Mouse (Mus musculus) neural tube, embryonic 13.5 days (tissue): Measurements from ENCODE around the gene Mmd2. TPM values are rescaled to one million over a fixed set of nuclear protein-coding genes. Genes with fewer than 3 reads are reported as not detected.

Source experiments
- ATAC-seq: fragments of 200-750 bp; cut with Nextera tagmentation; 2 replicates; pipeline ENCODE4 v1.8.0; 2017; ENCODE audit warnings: low read depth, mild to moderate bottlenecking, moderate TSS enrichment, moderate library complexity
- H3K27ac ChIP-seq: fragments of 300-500 bp; sonication (generic); replicated peaks from 2 replicates; pipeline ENCODE4 v1.5.1; 2015; ENCODE audit warnings: moderate library complexity, mild to moderate bottlenecking, inconsistent platforms
- H3K27me3 ChIP-seq: fragments of 300-500 bp; sonication (generic); 2 replicates; pipeline ENCODE4 v1.6.1; 2015; ENCODE audit warnings: mild to moderate bottlenecking, inconsistent platforms
- H3K36me3 ChIP-seq: fragments of 300-500 bp; sonication (generic); 2 replicates; pipeline ENCODE4 v1.6.1; 2015; ENCODE audit warnings: mild to moderate bottlenecking, inconsistent platforms
- H3K4me1 ChIP-seq: fragments of 300-500 bp; sonication (generic); replicated peaks from 2 replicates; pipeline ENCODE4 v1.6.1; 2015; ENCODE audit warnings: inconsistent platforms
- H3K4me2 ChIP-seq: fragments of 300-500 bp; sonication (generic); 2 replicates; pipeline ENCODE4 v1.6.1; 2015; ENCODE audit warnings: inconsistent platforms, mild to moderate bottlenecking, moderate library complexity
- H3K4me3 ChIP-seq: fragments of 300-500 bp; sonication (generic); 2 replicates; pipeline ENCODE4 v1.5.1; 2015; ENCODE audit warnings: mild to moderate bottlenecking, inconsistent platforms
- H3K9ac ChIP-seq: fragments of 300-500 bp; sonication (generic); 2 replicates; pipeline ENCODE4 v1.6.1; 2015; ENCODE audit warnings: moderate library complexity, mild to moderate bottlenecking, inconsistent platforms
- H3K9me3 ChIP-seq: fragments of 300-500 bp; sonication (generic); 2 replicates; pipeline ENCODE4 v1.6.1; 2016; ENCODE audit warnings: inconsistent platforms
- WGBS: fragments of 180-500 bp; shearing (Covaris S2); methylation state at CpG from one replicate; pipeline ENCODE4 v1.1.7; 2015; 5-methylcytosine and 5-hydroxymethylcytosine counted together
- polyA plus RNA-seq: library from polyadenylated mRNA; unstranded; fragments of >200 nt; fragmentation: Nextera tagmentation; extraction: Ambion mirVana; gene quantifications from 2 replicates; pipeline ENCODE4 v1.2.1, GENCODE M21; 2015

Mmd2 gene
- 39.3 and 52.9 TPM in 2 replicates for polyA plus RNA-seq

DNA sequence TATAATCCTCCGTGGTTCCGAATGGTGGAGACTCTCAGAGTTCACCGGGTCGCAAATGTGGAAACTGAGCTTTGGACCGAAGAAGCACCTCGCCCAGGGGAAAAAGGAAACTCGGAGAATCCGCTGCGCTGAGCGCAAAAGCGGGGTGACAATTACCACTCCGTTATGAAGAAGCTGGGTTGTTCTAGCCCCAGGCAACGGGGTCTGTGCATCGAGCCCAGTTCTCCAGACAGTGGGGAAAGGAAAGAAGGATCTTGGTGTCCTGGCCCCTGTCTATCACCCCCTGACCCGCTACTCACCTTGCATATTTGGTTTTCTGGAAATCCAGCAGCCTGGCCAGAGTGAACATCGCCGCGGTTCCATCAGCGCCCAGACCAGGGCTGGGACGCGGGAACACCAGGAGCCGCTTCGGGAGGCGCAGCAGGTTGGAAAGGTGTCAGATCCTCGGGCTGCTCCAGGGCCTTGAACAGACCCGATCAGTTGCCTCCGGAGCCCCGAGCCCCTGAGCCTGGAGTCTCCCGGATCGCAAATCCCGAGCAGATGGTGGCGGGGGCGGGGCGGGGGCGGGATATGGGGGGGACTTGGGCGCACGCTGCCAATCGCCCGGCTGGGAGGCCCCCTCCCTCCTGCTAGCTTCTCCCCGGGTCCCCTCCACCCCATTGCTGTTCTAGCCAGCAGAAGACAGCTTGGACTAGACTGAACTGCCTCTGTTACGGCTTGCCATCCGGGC, at the start of gene Mmd2:
Gene Mmd2 (minus strand): TSS at position 542 of the 730 bp plus-strand sequence.
- no peaks in the 10 kb centered on the region for H3K9me3 ChIP-seq
- H3K4me1 ChIP-seq, result peaks cover 19% of the 10 kb centered on the region
- peak; percentile 80 for ATAC-seq
- H3K4me3 ChIP-seq, result peak within 1 kb of the TSS; percentile 47
- H3K27ac ChIP-seq, result peak within 1 kb of the TSS; percentile 38; the same call in 1 of the 2 replicates
- no peaks in the 10 kb centered on the region for H3K36me3 ChIP-seq
- H3K4me2 ChIP-seq, result peak within 1 kb of the TSS; percentile 77
- 3% methylated on average over 40 of the region's 42 CpGs for WGBS
- peak within 1 kb of the TSS; percentile 74 for H3K9ac ChIP-seq
- peaks cover 30% of the 10 kb centered on the region for H3K27me3 ChIP-seq

DNA sequence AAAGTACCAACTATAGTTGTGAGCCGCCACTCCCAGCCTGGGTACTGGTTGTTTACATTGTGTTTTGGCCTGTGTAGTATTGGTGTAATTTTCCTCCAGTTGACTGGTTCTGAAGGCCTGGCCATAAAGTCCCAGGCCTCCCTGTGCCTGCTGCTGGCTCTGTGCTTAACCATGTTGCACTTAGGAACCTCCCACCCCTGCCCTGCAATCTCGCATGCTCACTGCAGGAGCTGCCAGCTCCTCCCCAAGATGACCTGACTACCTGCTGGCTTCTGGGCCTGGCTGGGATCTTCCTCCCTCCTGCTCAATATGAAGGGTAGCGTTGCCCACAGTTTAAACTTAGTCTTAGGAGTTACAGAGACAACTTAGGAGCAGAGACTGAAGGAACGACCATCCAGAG, 43.7 kb upstream of the Mmd2 start:
- Histone ChIP-seq H3K27ac (no peak overlapping the region), H3K36me3 (peaks cover 26% of the 10 kb centered on the region), H3K27me3 (no peaks in the 10 kb centered on the region), H3K9ac (no peak overlapping the region), H3K4me3 (no peak overlapping the region), H3K9me3 (no peaks in the 10 kb centered on the region), H3K4me1 (peaks cover 31% of the 10 kb centered on the region), H3K4me2 (no peak overlapping the region)
- no peak for ATAC-seq
- WGBS, result 66% methylated on average over 4 of the region's 4 CpGs

- Histone ChIP-seq H3K4me3 (no peak overlapping the region), H3K4me1 (peaks cover 31% of the 10 kb centered on the region), H3K36me3 (peaks cover 21% of the 10 kb centered on the region), H3K9ac (no peak overlapping the region), H3K9me3 (no peaks in the 10 kb centered on the region), H3K27me3 (no peaks in the 10 kb centered on the region), H3K27ac (peak overlapping the region; percentile 67), H3K4me2 (no peak overlapping the region)
- 66% methylated on average over 6 of the region's 6 CpGs for WGBS
- ATAC-seq, result peak; percentile 57
Observed at GRCm38 (mm10) chr5:142650794-142651497, 42.3 kb upstream of the Mmd2 start.

DNA sequence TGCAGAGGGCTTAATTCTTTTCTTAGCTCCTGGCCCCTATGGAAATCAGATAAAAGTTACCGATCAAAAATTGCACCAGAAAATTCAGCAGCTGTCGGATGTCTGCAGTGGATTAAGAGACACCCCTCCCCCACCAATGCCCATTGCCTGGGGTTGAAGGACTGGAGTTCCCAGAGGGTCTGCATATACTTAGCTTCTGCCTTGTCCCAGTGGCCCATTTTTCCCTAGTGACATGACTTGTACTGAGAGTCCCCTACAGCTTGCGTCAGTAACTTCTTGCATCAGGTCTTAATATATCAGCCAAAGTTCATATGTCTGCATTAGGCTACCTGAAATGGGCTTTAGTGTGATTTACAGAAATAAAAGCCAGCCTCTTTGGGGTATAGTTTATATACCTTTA, 41.8 kb upstream of the Mmd2 start:
- ATAC-seq, result peak; percentile 11; the same call in 1 of the 2 replicates
- Histone ChIP-seq H3K4me3 (no peak overlapping the region), H3K4me1 (peaks cover 31% of the 10 kb centered on the region), H3K27me3 (no peaks in the 10 kb centered on the region), H3K27ac (peak overlapping the region; percentile 67), H3K9ac (0 out of 2 replicates have a peak overlapping the region, but pooled peaks have one; percentile 26), H3K4me2 (no peak overlapping the region), H3K36me3 (peaks cover 18% of the 10 kb centered on the region; the same call in 1 of the 2 replicates), H3K9me3 (no peaks in the 10 kb centered on the region)
- WGBS, result 52% methylated on average over 3 of the region's 3 CpGs

GRCm38 (mm10) chr5:142649460-142650050, 41.0 kb upstream of the Mmd2 start:
- H3K9ac ChIP-seq, result 0 out of 2 replicates have a peak overlapping the region, but pooled peaks have one; percentile 26
- no peak for ATAC-seq
- H3K9me3 ChIP-seq, result 0 out of 2 replicates have a peak, but pooled peaks cover 1% of the 10 kb centered on the region
- no peak overlapping the region for H3K4me3 ChIP-seq
- H3K27ac ChIP-seq, result 0 out of 2 replicates have a peak overlapping the region, but pooled peaks have one; percentile 67
- H3K4me2 ChIP-seq, result no peak overlapping the region
- 92% methylated on average over 4 of the region's 4 CpGs for WGBS
- no peaks in the 10 kb centered on the region for H3K27me3 ChIP-seq
- H3K4me1 ChIP-seq, result peaks cover 31% of the 10 kb centered on the region
- H3K36me3 ChIP-seq, result peaks cover 20% of the 10 kb centered on the region; the same call in 1 of the 2 replicates

GRCm38 (mm10) chr5:142648162-142648561, 39.6 kb upstream of the Mmd2 start:
- Histone ChIP-seq H3K27me3 (no peaks in the 10 kb centered on the region), H3K4me2 (no peak overlapping the region), H3K27ac (no peak overlapping the region), H3K36me3 (peaks cover 25% of the 10 kb centered on the region; the same call in 1 of the 2 replicates), H3K9ac (no peak overlapping the region), H3K4me3 (no peak overlapping the region), H3K4me1 (peaks cover 31% of the 10 kb centered on the region), H3K9me3 (0 out of 2 replicates have a peak, but pooled peaks cover 3% of the 10 kb centered on the region)
- no peak for ATAC-seq
- WGBS, result 75% methylated on average over 7 of the region's 7 CpGs

- no peaks in the 10 kb centered on the region for H3K27me3 ChIP-seq
- H3K9me3 ChIP-seq, result 0 out of 2 replicates have a peak, but pooled peaks cover 3% of the 10 kb centered on the region
- no peak for ATAC-seq
- no peaks in the 10 kb centered on the region for H3K4me1 ChIP-seq
- no peak overlapping the region for H3K4me2 ChIP-seq
- H3K27ac ChIP-seq, result no peak overlapping the region
- H3K9ac ChIP-seq, result no peak overlapping the region
- 77% methylated on average over 6 of the region's 6 CpGs for WGBS
- peaks cover 60% of the 10 kb centered on the region for H3K36me3 ChIP-seq
- no peak overlapping the region for H3K4me3 ChIP-seq
Observed at GRCm38 (mm10) chr5:142641331-142642051, 32.9 kb upstream of the Mmd2 start.

DNA sequence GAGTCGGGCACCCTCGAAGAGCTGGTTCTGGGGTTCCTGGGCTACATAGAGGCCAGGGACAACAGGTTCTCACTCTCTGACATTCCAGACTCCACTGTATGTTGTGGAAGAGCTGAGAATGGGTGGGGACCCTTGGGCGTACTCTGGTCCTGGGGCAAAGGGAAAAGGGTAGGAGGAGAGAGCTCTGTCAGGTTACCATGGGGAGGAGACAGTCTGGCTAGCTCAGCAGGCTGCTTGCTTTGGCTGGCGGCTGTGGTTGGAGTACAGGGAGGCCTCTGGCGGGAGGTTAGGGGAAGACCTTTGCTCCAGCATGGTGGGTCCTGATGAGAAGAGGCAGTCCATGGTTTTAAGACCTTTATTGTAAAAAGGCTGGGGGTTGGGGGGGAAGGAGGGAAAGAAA, 31.5 kb upstream of the Mmd2 start:
- no peak for ATAC-seq
- Histone ChIP-seq H3K36me3 (peaks cover 63% of the 10 kb centered on the region), H3K9ac (no peak overlapping the region), H3K27me3 (no peaks in the 10 kb centered on the region), H3K9me3 (0 out of 2 replicates have a peak, but pooled peaks cover 3% of the 10 kb centered on the region), H3K4me1 (no peaks in the 10 kb centered on the region), H3K4me2 (no peak overlapping the region), H3K27ac (no peak overlapping the region), H3K4me3 (no peak overlapping the region)
- WGBS, result 82% methylated on average over 5 of the region's 5 CpGs

GRCm38 (mm10) chr5:142637823-142638222, 29.2 kb upstream of the Mmd2 start:
- Histone ChIP-seq H3K4me3 (no peak overlapping the region), H3K9me3 (no peaks in the 10 kb centered on the region), H3K36me3 (peaks cover 66% of the 10 kb centered on the region), H3K4me1 (no peaks in the 10 kb centered on the region), H3K9ac (no peak overlapping the region), H3K27me3 (no peaks in the 10 kb centered on the region), H3K27ac (no peak overlapping the region), H3K4me2 (no peak overlapping the region)
- 92% methylated on average over 5 of the region's 5 CpGs for WGBS
- no peak for ATAC-seq

GRCm38 (mm10) chr5:142630224-142630623, 21.6 kb upstream of the Mmd2 start:
- ATAC-seq, result no peak
- Histone ChIP-seq H3K4me3 (peak overlapping the region; percentile 99), H3K27me3 (no peaks in the 10 kb centered on the region), H3K4me2 (peak overlapping the region; percentile 96), H3K9me3 (no peaks in the 10 kb centered on the region), H3K4me1 (peaks cover 23% of the 10 kb centered on the region), H3K9ac (peak overlapping the region; percentile 95), H3K27ac (0 out of 2 replicates have a peak overlapping the region, but pooled peaks have one; percentile 83), H3K36me3 (peaks cover 23% of the 10 kb centered on the region)
- 17% methylated on average over 6 of the region's 6 CpGs for WGBS

DNA sequence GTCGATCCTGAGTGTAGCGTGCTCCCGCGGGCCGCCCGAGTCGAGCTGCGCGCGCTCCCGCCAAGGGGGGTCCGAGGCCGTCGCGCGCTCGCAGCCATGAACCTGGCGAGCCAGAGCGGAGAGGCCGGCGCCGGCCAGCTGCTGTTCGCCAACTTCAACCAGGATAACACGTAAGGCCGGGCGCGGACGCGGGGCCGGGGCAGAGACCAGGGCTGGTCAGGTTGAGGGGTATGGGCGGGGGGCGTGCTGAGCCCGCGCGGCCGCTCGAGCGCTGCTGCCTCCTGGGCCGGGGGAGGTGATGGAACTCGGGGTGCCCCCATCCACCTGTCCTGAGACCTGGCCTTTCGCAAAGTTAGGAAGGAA, 21.0 kb upstream of the Mmd2 start:
- Histone ChIP-seq H3K4me3 (peak overlapping the region; percentile 99), H3K27ac (peak overlapping the region; percentile 83), H3K27me3 (no peaks in the 10 kb centered on the region), H3K36me3 (peaks cover 23% of the 10 kb centered on the region), H3K4me1 (peaks cover 23% of the 10 kb centered on the region), H3K4me2 (peak overlapping the region; percentile 96), H3K9ac (peak overlapping the region; percentile 95), H3K9me3 (no peaks in the 10 kb centered on the region)
- ATAC-seq, result peak; percentile 72
- under 1% methylated on average over 41 of the region's 41 CpGs for WGBS
